Mouse (Mus musculus) embryonic facial prominence, embryonic 15.5 days (tissue): ENCODE results near the gene Ilvbl. TPM values are rescaled to one million over a fixed set of nuclear protein-coding genes. Genes with fewer than 3 reads are reported as not detected.
"Not testable (repeated sequence)": the region's sequence is repeated elsewhere in the genome, so short reads cannot be mapped to it uniquely, and the experiment has no call there.

Experiments
- ATAC-seq: fragments of 200-750 bp; cut with Nextera tagmentation; 2 replicates; pipeline ENCODE4 v1.8.0; 2017; ENCODE audit warnings: low read depth, moderate TSS enrichment; ENCODE audit not compliant: insufficient number of reproducible peaks, low FRiP score, low TSS enrichment
- H3K27ac ChIP-seq: fragments of 300-500 bp; sonication (generic); replicated peaks from 2 replicates; pipeline ENCODE4 v1.5.1; 2015; ENCODE audit warnings: mild to moderate bottlenecking, inconsistent platforms
- H3K27me3 ChIP-seq: fragments of 300-500 bp; sonication (generic); 2 replicates; pipeline ENCODE4 v1.6.1; 2015; ENCODE audit warnings: inconsistent platforms
- H3K36me3 ChIP-seq: fragments of 300-500 bp; sonication (generic); 2 replicates; pipeline ENCODE4 v1.6.1; 2015; ENCODE audit warnings: mild to moderate bottlenecking, inconsistent platforms
- H3K4me1 ChIP-seq: fragments of 300-500 bp; sonication (generic); 2 replicates; pipeline ENCODE4 v1.6.1; 2015; ENCODE audit warnings: inconsistent platforms
- H3K4me2 ChIP-seq: fragments of 300-500 bp; sonication (generic); replicated peaks from 2 replicates; pipeline ENCODE4 v1.6.1; 2015; ENCODE audit warnings: mild to moderate bottlenecking, inconsistent platforms
- H3K4me3 ChIP-seq: fragments of 300-500 bp; sonication (generic); replicated peaks from 2 replicates; pipeline ENCODE4 v1.5.1; 2015; ENCODE audit warnings: mild to moderate bottlenecking, inconsistent platforms
- H3K9ac ChIP-seq: fragments of 300-500 bp; sonication (generic); 2 replicates; pipeline ENCODE4 v1.6.1; 2015; ENCODE audit warnings: inconsistent platforms
- H3K9me3 ChIP-seq: fragments of 300-500 bp; sonication (generic); replicated peaks from 2 replicates; pipeline ENCODE4 v1.6.1; 2016; ENCODE audit warnings: inconsistent platforms
- WGBS: fragments of 180-500 bp; shearing (Covaris S2); methylation state at CpG from one replicate; pipeline ENCODE4 v1.1.7; 2015; 5-methylcytosine and 5-hydroxymethylcytosine counted together
- polyA plus RNA-seq: library from polyadenylated mRNA; unstranded; fragments of >200 nt; fragmentation: Nextera tagmentation; extraction: Ambion mirVana; gene quantifications from 2 replicates; pipeline ENCODE4 v1.2.1, GENCODE M21; 2015

The Ilvbl gene
- polyA plus RNA-seq, 1 experiment from 2014 or later, result 75.6 TPM

DNA sequence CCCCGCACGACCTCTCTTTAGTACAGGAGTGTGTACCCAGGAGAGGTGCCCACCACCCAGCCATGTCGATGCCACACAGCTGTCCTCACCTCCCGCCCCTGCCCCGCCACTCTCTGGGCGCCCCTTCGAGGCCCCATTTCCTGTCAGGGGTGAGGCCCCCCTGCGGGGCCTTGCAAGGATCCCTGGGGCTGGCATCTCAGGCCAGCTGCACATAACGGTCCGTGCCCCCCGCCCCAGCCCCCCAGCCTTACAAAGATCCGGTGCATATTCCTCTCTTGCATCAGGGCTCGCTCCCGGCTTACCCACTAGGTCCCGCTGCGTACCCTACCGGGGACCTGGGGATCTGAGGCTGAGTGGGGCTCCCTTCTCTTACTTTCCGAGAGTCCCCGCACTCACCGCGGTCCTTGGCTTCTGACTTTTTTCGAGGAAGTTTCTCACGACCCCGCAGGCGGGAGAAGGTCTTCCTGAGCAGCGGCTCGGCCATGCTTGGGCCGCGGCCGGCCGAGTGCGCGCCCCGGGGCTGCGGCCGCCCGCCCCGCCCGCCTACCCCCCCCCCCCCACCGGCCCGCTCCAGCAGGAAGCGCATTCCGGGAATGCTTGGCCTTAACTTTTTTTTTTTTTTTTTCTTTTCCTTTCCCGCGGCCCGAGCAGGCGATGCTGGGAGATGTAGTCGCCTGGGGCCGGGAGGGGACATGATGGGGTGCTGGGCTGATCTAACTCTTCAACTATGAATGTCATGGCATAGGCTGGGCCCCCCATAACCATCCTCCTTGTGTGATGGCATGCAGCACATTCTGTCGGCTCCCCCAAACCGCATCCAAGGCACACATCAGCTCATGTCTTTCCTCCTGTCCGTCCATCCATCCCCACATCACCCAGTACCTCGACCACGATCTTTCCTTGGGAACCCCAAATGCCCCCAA lies 17.5 kb downstream of the Ilvbl start, which contains the start of gene Syde1:
Gene Syde1, minus strand, starts transcription at position 559 of the 923 bp plus-strand sequence.
- H3K4me1 ChIP-seq, result peaks cover 17% of the 10 kb centered on the region
- peak within 1 kb of the TSS; percentile 88 for H3K9ac ChIP-seq
- H3K36me3 ChIP-seq, result peaks cover 30% of the 10 kb centered on the region
- H3K27ac ChIP-seq, result peak within 1 kb of the TSS; percentile 93
- peak within 1 kb of the TSS; percentile 69 for H3K4me3 ChIP-seq
- H3K9me3 ChIP-seq, result no peaks in the 10 kb centered on the region
- peak within 1 kb of the TSS; percentile 67 for H3K4me2 ChIP-seq
- H3K27me3 ChIP-seq, result no peaks in the 10 kb centered on the region
- 3% methylated on average over 49 of the region's 54 CpGs for WGBS
- ATAC-seq, result peak; percentile 86

DNA sequence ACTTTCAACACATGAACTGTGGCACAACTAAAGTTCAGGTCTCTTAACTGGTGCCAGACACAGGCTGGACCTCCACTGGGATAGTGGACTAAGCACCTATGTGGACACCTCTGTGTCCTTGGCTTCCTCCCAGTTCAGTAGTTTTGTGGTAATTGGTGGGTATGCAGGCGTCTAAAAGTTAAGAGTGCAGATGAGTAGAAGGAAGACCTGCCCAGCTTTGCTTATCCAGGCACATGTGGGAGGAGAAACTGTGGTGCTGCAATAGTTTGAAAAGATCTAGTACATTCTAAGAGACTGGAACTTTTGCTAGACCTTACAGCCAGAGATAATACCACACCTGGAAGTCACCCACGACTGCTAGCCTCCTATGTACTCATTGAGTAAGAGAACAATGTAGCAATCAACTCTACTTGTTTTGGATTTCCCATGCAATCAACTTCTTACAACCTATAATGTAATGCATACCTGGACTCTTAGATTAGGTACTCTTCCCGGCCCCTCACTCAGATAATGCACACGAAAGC lies 18.8 kb downstream of the Ilvbl start:
- Histone ChIP-seq H3K27me3 (no peaks in the 10 kb centered on the region), H3K4me1 (peaks cover 17% of the 10 kb centered on the region), H3K36me3 (peaks cover 19% of the 10 kb centered on the region), H3K4me3 (no peak overlapping the region), H3K4me2 (no peak overlapping the region), H3K27ac (no peak overlapping the region), H3K9ac (no peak overlapping the region), H3K9me3 (no peaks in the 10 kb centered on the region)
- 67% methylated on average over 4 of the region's 4 CpGs for WGBS
- no peak for ATAC-seq

DNA sequence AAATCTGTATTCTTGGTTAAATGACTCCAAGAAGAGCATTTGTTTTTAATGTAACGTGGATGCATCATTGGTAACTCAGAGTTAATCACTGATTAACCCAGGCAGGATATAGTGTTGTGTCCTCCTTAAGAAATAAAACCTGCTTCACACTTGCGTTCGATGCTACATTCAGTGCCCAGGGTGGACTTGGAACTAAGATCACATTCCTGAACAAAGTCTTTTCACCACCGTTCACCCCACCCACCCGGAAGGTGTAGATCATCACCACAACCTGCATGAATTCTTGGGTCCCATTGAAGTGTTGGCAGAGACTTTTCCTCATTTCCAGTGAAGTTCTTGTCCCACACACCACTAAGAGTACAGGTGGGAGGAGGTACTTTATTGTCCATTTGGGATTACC lies 19.6 kb downstream of the Ilvbl start:
- Histone ChIP-seq H3K36me3 (peaks cover 13% of the 10 kb centered on the region), H3K4me1 (peaks cover 17% of the 10 kb centered on the region), H3K9me3 (no peaks in the 10 kb centered on the region), H3K27me3 (no peaks in the 10 kb centered on the region), H3K9ac (no peak overlapping the region), H3K4me3 (no peak overlapping the region), H3K4me2 (no peak overlapping the region), H3K27ac (no peak overlapping the region)
- ATAC-seq, result no peak
- WGBS, result 83% methylated on average over 5 of the region's 5 CpGs

DNA sequence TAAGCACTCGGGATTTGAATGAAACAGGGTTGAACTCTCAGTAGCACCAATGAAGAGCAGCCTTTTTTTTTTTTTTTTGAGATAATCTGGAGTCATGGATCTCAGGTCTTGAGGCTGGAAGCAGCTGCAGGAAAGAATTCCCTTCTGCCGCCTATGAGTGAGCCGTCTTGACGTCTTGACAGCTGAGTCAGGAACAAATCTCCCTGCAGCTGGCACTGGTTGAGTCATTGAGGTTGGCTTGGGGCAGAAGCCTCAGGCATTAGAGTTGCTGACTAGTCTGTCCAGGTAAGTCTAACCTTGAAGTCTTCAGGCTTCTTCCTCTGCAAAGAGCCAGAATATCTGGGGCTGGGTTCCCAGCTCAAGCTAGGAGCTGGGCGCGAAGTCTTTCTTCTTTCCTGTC lies 20.0 kb downstream of the Ilvbl start:
- H3K4me3 ChIP-seq, result no peak overlapping the region
- no peak overlapping the region for H3K27ac ChIP-seq
- H3K36me3 ChIP-seq, result peaks cover 9% of the 10 kb centered on the region
- H3K4me2 ChIP-seq, result no peak overlapping the region
- H3K4me1 ChIP-seq, result peaks cover 17% of the 10 kb centered on the region
- WGBS, result 62% methylated on average over 6 of the region's 6 CpGs
- ATAC-seq, result no peak
- H3K9ac ChIP-seq, result no peak overlapping the region
- no peaks in the 10 kb centered on the region for H3K27me3 ChIP-seq
- no peaks in the 10 kb centered on the region for H3K9me3 ChIP-seq

GRCm38 (mm10) chr10:78594566-78594965 lies 20.4 kb downstream of the Ilvbl start:
- Histone ChIP-seq H3K27ac (no peak overlapping the region), H3K27me3 (no peaks in the 10 kb centered on the region), H3K9me3 (no peaks in the 10 kb centered on the region), H3K9ac (no peak overlapping the region), H3K36me3 (peaks cover 5% of the 10 kb centered on the region; the same call in 1 of the 2 replicates), H3K4me3 (no peak overlapping the region), H3K4me1 (peaks cover 17% of the 10 kb centered on the region), H3K4me2 (no peak overlapping the region)
- ATAC-seq, result no peak

- Histone ChIP-seq H3K36me3 (no peaks in the 10 kb centered on the region), H3K4me1 (no peaks in the 10 kb centered on the region), H3K27me3 (no peaks in the 10 kb centered on the region), H3K9me3 (no peaks in the 10 kb centered on the region), H3K9ac (no peak overlapping the region), H3K4me3 (no peak overlapping the region), H3K4me2 (no peak overlapping the region), H3K27ac (no peak overlapping the region)
- 85% methylated on average over 5 of the region's 5 CpGs for WGBS
- no peak for ATAC-seq
These were observed 25.7 kb downstream of the Ilvbl start for GRCm38 (mm10) chr10:78599865-78600264.

DNA sequence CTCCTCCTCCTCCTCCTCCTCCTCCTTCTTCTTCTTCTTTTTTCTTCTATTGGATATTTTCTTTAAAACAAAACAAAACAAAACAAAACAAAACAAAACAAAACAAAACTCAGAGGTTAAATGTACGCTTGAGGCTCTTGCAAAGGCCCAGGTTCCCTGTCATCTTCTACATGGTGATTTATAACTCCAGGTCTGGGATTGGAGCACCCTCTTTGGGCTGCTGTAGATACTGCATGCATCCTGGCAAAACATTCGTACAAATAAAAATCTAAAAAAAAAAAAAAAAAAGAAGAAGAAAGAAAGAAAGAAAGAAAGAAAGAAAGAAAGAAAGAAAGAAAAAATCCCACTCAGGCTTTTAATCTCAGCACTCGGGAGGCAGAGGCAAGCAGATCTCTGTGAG lies 30.9 kb downstream of the Ilvbl start:
- no peak overlapping the region for H3K4me3 ChIP-seq
- 38% methylated on average over 3 of the region's 3 CpGs for WGBS
- ATAC-seq, result no peak
- no peak overlapping the region for H3K9ac ChIP-seq
- H3K27ac ChIP-seq, result no peak overlapping the region
- no peaks in the 10 kb centered on the region for H3K36me3 ChIP-seq
- no peak overlapping the region for H3K4me2 ChIP-seq
- no peaks in the 10 kb centered on the region for H3K4me1 ChIP-seq
- H3K9me3 ChIP-seq, result no peaks in the 10 kb centered on the region
- H3K27me3 ChIP-seq, result no peaks in the 10 kb centered on the region

GRCm38 (mm10) chr10:78607602-78608001 lies 33.5 kb downstream of the Ilvbl start:
- Histone ChIP-seq H3K27me3 (no peaks in the 10 kb centered on the region), H3K4me3 (no peak overlapping the region), H3K9me3 (no peaks in the 10 kb centered on the region), H3K9ac (no peak overlapping the region), H3K27ac (no peak overlapping the region), H3K36me3 (no peaks in the 10 kb centered on the region), H3K4me1 (no peaks in the 10 kb centered on the region), H3K4me2 (no peak overlapping the region)
- 68% methylated on average over 3 of the region's 3 CpGs for WGBS
- ATAC-seq, result no peak

GRCm38 (mm10) chr10:78617974-78618373 lies 43.8 kb downstream of the Ilvbl start, which contains the start of gene Olfr1357:
Olfr1357 (minus strand) TSS chr10:78618074.
- no peaks in the 10 kb centered on the region for H3K4me1 ChIP-seq
- no peak for ATAC-seq
- 78% methylated on average over 1 of the region's 1 CpGs for WGBS

DNA sequence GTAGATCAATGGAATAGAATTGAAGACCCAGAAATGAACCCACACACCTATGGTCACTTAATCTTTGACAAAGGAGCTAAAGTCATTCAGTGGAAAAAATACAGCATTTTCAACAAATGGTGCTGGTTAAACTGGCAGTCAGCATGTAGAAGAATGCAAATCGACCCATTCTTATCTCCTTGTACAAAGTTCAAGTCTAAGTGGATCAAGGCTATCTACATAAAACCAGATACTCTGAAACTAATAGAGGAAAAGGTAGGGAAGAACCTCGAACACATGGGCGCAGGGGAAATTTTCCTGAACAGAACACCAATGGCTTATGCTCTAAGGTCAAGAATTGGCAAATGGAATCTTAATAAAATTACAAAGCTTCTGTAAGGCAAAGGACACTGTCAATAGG lies 49.0 kb downstream of the Ilvbl start:
- 73% methylated on average over 3 of the region's 3 CpGs for WGBS
- not testable (repeated sequence) for H3K27me3 ChIP-seq, H3K4me3 ChIP-seq, ATAC-seq, H3K36me3 ChIP-seq, H3K27ac ChIP-seq, H3K4me1 ChIP-seq, H3K9me3 ChIP-seq, H3K9ac ChIP-seq, H3K4me2 ChIP-seq

More at GRCm38 (mm10) chr10:78617974-78618373, 43.8 kb downstream of the Ilvbl start, which contains the start of gene Olfr1357:
- no peaks in the 10 kb centered on the region for H3K9me3 ChIP-seq
- no peak within 1 kb of the TSS for H3K4me3 ChIP-seq
- no peak within 1 kb of the TSS for H3K9ac ChIP-seq
- no peaks in the 10 kb centered on the region for H3K36me3 ChIP-seq
- H3K27ac ChIP-seq, result no peak within 1 kb of the TSS
- H3K4me2 ChIP-seq, result no peak within 1 kb of the TSS
- H3K27me3 ChIP-seq, result no peaks in the 10 kb centered on the region

DNA sequence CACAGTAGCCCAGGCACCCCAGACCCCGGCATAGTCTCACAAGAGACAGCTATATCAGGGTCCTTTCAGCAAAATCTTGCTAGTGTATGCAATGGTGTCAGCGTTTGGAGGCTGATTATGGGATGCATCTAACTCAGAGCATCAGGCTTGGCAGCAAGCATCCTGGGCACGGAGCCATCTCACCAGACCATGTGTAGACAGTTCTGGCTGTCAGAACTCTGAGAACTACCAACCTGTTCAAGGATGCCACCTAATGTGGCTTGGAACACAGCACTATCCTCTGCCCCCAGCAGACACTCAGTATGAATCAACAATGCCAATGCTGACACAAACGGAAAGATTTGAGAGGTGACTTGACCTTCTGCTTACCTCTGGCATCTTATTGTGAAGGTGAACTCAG lies 56.0 kb downstream of the Ilvbl start:
- 78% methylated on average over 4 of the region's 4 CpGs for WGBS
- H3K9me3 ChIP-seq, result no peaks in the 10 kb centered on the region
- H3K4me2 ChIP-seq, result no peak overlapping the region
- H3K27me3 ChIP-seq, result no peaks in the 10 kb centered on the region
- H3K9ac ChIP-seq, result no peak overlapping the region
- no peak for ATAC-seq
- no peak overlapping the region for H3K4me3 ChIP-seq
- no peaks in the 10 kb centered on the region for H3K4me1 ChIP-seq
- no peaks in the 10 kb centered on the region for H3K36me3 ChIP-seq
- no peak overlapping the region for H3K27ac ChIP-seq
